ENCODE assay signal across 8 mouse cellular contexts in the genomic region with DNA sequence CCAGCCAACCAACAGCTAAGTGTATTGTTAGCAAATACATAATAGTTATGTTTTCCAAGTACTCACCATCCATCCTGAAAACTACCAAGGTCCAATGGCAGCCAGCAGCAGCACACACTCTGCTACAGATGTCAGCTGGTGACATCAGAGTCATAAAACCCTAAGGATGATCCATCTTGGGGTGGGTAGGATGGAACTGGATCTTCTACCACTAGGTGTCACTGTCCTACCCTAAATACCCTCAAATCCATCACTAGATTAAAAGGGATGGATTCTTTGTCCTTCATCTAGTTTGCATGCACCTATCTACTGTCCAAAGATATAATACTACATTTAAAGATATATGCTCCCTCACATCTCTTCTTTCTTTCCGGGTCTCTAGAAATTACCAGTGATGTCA.
DNase-seq lines count a peak whose midpoint lies in the region; ATAC-seq lines count a peak whose summit lies in the region.

No protein-coding gene starts in this region.

- no peaks in the 10 kb centered on the region for H3K4me1 ChIP-seq in midbrain, embryonic 11.5 days (ENCODE audit: control insufficient read depth, insufficient read depth, low read length)
- no peaks in the 10 kb centered on the region for H3K4me1 ChIP-seq in midbrain, embryonic 16.5 days (ENCODE audit: control insufficient read depth, insufficient read depth, low read length)

- WGBS in midbrain, embryonic 11.5 days, result 80% methylated on average over 1 of the region's 1 CpGs
- WGBS in midbrain, embryonic 16.5 days, result 90% methylated on average over 1 of the region's 1 CpGs

- peak; percentile 56; the same call in 1 of the 2 replicates for ATAC-seq in cerebellum, adult (ENCODE audit: insufficient number of reproducible peaks, low FRiP score, low TSS enrichment)
- peak; percentile 63; the same call in 1 of the 2 replicates for ATAC-seq in midbrain, embryonic 11.5 days (ENCODE audit: low FRiP score)
- ATAC-seq in midbrain, embryonic 16.5 days, result no peak
- ATAC-seq in inflammation-experienced regulatory T-cells, adult 6 months, result peak; percentile 48
- ATAC-seq in megakaryocyte-erythroid progenitor cell, adult 5-6 weeks (replicated peaks; ENCODE audit: low FRiP score, low TSS enrichment, poor library complexity, severe bottlenecking), result peak; percentile 83

- no peaks in the 10 kb centered on the region for H3K9me3 ChIP-seq in midbrain, embryonic 11.5 days (ENCODE audit: control insufficient read depth, low read length)
- H3K9me3 ChIP-seq in midbrain, embryonic 16.5 days (replicated peaks; ENCODE audit: control insufficient read depth, low read length, poor library complexity, severe bottlenecking), result no peaks in the 10 kb centered on the region

- no peak overlapping the region for H3K4me3 ChIP-seq in midbrain, embryonic 11.5 days (ENCODE audit: low read depth, low read length)
- H3K4me3 ChIP-seq in midbrain, embryonic 16.5 days (ENCODE audit: low read depth, low read length), result no peak overlapping the region

- H3K9ac ChIP-seq in midbrain, embryonic 11.5 days (ENCODE audit: low read length), result no peak overlapping the region
- H3K9ac ChIP-seq in midbrain, embryonic 16.5 days (ENCODE audit: low read depth, low read length), result no peak overlapping the region

- no peaks in the 10 kb centered on the region for H3K27me3 ChIP-seq in midbrain, embryonic 11.5 days (ENCODE audit: control insufficient read depth, insufficient read depth, low read length)
- H3K27me3 ChIP-seq in midbrain, embryonic 16.5 days (ENCODE audit: control insufficient read depth, insufficient read depth, low read depth, low read length), result no peaks in the 10 kb centered on the region

- H3K36me3 ChIP-seq in midbrain, embryonic 11.5 days (ENCODE audit: control insufficient read depth, insufficient read depth, low read length), result no peaks in the 10 kb centered on the region
- no peaks in the 10 kb centered on the region for H3K36me3 ChIP-seq in midbrain, embryonic 16.5 days (ENCODE audit: control insufficient read depth, insufficient read depth, low read length)

- H3K27ac ChIP-seq in midbrain, embryonic 11.5 days (ENCODE audit: low read depth, low read length), result no peak overlapping the region
- H3K27ac ChIP-seq in midbrain, embryonic 16.5 days (ENCODE audit: low read length), result no peak overlapping the region

- no peak for DNase-seq in cerebellum, postnatal 4 days (ENCODE audit: low spot score in 2 of 2)
- no peak for DNase-seq in midbrain, embryonic 11.5 days (ENCODE audit: low spot score, missing footprints)
- DNase-seq in cerebellum, adult 8-10 months, result peak; percentile 30
- DNase-seq in ovary, postnatal 14 days (ENCODE audit: low spot score), result no peak

- H3K4me2 ChIP-seq in midbrain, embryonic 11.5 days, result no peak overlapping the region
- no peak overlapping the region for H3K4me2 ChIP-seq in midbrain, embryonic 16.5 days (ENCODE audit: low read length)
